Mouse (Mus musculus) CH12F3 (cell line): ENCODE measurements around the gene Ddah1.

ENCODE experiments used
- in situ Hi-C: fragments of 300-500 bp; cut with MboI; formaldehyde crosslinking; loops from 2 replicates; pipeline ENCODE4 v1.14.3; 2020; ENCODE audit warnings: low sequenced_read_pairs

Ddah1 gene

DNA sequence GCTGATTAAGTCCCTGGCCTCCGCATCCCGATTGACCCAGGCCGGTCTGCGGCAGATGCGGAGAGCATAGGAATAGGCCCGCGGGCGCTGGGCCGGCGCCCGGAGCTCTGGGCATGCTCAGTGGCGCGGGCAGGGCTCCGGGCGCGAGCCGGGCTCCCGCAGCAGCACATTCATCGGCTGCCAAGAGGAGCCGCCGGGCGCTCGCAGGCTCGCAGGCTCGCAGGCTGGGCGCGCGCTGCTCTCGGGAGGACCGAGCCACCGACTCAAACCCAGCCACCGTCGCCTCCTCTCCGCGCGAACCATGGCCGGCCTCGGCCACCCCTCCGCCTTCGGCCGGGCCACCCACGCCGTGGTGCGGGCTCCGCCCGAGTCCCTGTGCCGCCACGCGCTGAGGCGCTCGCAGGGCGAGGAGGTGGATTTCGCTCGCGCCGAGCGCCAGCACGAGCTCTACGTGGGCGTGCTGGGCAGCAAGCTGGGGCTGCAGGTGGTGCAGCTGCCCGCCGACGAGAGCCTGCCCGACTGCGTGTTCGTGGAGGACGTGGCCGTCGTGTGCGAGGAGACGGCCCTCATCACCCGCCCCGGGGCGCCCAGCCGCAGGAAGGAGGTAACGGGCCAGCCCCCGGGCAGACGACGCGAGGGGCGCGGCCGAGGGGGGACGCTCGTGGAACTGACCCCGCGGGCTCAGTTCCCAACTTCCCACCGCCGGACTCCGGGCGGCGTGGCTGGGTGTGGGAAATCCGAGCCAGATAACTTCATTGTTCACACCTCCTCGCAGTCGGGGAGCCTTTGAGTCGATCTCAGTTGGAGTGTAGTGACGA is at the start of gene Ddah1:
Gene Ddah1 (plus strand): TSS at position 115 of the 818 bp plus-strand sequence.
- in situ Hi-C loops: no loop called here

DNA sequence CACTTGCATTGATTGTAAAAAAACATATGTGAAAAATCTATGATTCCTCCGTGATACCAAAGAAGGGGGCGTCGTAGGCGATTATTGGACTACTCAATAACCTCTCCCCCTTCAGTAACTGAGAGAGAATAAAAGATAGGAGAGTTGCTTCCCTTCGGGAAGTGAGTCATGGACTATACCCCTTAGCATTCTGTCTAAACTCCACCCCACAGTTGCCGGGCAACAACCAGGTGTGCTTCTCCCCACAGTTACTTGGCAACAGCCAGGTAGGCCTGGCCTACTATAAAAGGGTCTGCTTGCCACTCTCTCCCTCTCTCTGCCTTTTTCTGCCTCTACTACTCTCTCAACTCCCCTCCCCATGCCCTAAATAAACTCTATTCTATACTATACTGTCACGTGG is 42.6 kb upstream of the Ddah1 start:
- in situ Hi-C loops: no loop called here

DNA sequence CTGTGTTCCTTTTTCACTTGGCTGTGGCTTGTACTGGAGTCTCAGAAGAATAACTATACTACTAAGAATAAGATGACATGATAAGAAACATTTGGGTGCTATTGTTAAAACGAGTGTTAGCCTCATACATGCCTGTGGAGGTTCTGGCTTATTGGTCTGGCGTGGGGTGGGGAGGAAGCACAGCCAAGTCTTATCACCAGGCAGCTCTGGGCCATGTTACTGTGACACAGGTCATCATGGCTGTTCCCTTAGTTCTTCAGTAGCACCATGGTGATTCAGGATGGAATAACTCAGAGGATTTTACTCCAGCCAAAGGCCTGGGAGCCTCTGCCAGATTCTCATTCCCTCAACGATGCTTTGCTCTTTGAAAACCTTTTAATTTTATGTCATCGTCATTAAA is 38.8 kb upstream of the Ddah1 start:
- in situ Hi-C loops: no loop called here

DNA sequence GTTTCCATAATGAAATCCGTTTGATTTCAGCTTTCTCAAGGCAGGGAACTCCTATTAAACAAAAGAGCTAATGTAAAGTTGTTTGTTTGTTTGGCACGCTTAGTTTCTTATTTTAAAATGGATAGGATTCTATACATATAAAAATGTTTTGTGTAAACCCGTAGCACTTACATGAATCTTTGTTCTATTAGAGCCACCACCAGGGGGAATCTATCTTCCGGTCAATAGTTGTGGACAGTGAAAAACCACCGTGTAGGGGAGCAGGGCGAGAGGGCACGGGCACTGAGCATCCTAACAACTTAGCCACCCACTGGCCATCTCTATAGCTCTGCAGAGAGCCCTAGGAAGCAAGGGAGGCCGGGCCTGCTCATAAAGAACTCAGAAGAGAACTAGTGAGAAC is 33.4 kb upstream of the Ddah1 start:
- in situ Hi-C loops: no loop called here

DNA sequence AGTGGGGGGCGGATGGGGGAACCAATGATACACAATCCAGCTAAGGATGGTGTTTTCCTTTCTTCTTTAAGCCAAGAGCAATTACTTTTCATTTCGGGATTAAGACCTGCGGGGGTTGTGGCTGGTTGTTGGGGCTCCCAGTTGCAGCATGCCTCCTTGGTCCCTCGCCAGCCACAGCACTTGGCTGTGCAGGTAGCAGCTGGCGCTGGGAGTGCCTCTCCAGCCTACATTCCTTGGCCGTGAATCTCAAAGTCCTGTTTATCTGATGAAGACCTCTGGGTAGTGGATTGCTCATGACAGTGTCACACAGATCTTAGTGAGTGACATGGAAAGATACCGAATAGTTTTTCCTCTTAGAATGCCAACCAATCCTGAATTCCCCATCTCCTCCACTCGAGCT is 30.1 kb upstream of the Ddah1 start:
- in situ Hi-C loops: no loop called here

DNA sequence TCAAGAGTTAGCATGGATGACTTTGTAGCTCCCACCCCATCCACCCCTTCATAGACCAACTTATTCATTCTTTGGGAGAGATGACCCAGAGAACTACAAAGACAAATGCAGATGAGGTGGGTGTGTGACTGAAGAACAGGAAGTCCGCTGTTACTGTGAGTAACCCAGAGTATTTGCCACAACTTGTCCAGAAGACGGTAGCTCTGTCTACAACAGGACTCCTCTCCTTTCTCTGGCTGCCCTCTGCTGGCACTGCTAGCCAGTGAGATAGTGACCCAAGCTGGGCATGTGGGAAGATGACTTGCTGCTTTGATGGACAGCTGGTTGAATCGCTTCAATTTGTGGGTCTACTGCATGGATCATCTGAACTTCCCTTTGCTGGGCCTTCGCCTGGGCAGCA is 28.9 kb upstream of the Ddah1 start:
- in situ Hi-C loops: no loop called here

DNA sequence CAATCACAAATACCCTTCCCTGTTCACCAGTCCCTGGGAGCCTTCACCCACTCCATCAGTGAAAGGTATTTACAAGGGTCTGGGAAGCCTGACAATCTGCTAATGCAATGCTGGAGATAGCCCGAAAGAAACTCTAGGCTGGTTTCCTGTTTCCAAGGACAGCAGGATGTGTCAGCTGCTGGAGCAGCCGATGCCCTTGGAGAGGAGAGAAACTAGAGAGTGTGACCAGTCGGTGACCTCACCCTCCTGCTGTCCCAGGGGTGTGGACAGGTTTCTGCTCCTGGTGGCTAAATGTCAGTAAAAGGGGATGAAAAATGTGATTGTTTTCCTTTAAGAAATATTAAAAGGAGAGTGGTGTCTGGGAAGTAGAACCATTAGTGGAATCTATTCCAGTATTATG is 28.4 kb upstream of the Ddah1 start:
- in situ Hi-C loops: no loop called here

DNA sequence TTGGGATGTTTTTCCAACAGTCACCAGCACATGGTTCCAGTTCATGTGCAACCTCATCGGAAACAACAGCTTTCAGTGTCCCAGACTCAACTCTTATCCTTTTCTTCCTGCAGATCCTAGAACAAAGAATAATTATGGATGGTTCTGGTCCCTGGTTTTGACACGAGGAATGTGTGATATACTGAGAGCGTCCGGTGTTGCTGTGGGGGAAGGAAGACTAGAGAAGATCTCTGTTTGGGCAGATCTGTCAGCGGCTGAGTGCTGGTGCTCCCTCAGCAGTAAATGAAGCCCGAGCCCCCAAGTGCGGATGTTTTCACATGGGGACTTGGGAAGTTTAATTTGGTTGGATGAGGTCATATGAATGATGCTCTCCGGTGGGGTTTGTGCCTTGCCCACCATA is 23.6 kb upstream of the Ddah1 start:
- in situ Hi-C loops: no loop called here

DNA sequence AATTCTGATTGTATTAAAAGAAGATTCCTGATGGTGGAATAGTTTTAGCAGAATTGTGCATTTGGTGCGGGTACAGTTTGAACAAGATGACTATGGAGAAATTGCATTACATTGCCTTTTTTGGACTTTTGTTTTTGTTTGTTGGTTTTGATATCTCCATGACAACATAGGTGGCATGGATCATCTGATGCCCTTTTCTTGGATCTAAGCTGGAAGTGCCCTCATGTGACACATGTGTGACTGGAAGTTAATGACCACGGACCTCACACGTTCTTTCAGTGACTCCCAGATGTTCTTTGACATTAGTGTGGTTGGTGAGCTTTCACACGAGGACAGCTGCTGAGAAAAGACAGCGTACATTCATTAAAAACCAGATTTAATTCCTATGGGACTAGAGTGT is 21.9 kb upstream of the Ddah1 start:
- in situ Hi-C loops: no loop called here

DNA sequence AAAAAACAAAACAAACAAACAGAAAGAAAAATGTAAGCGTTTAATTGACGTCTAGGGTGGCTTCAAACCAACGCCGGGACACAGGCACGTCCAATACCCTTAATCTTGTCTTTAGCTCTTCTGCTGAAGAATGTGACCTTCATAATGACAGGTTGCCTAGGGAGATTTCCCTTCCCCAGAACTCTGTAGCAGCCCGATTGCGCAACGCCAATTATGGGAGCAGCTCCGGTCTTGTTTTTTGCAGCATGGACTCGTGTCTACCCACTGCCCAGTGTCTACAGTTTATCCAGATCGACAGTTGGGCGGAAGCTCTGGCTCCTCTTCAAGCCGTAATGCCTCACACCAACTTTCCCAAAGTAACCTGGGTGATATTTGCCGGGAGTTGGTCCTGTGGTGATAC is 19.8 kb upstream of the Ddah1 start:
- in situ Hi-C loops: no loop called here

DNA sequence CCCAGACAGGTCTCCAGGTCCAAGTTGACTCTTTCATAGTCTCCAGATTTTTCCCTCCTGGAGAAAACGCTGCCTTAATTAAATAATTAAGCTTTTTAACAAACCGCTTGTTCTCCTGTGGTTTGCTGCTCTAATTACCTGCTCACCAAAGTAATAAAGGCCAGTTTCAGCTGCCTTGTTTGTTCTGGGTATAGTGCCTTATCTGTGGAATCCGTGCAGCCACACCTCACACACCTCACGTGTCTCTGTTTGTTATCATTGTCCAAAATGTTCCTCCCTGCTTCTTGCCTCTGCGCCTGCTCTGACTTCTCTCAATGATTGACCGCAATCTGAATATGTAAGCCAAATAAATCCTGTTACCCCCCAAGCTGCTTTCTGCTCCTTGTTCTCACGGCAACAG is 18.6 kb upstream of the Ddah1 start:
- in situ Hi-C loops: no loop called here

DNA sequence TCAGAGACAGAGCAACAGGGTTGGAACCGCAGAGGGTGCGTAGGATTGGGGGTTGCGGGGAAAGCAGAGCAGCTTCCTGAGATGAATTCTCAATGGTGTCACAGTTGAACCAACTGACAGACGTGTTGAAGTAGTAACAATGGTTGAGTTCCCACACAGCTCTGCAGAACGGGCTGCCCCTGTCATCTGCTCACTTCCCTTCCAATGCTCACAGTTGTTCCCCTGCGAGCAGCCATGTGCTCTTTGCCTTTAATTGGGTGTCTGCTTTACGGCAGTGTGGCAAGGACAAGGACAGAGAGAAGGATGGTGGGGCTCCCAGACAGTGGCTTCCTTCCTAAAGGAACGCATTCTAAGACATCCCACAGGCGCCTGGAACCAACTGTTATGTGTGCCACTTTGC is 15.4 kb upstream of the Ddah1 start:
- in situ Hi-C loops: no loop called here

DNA sequence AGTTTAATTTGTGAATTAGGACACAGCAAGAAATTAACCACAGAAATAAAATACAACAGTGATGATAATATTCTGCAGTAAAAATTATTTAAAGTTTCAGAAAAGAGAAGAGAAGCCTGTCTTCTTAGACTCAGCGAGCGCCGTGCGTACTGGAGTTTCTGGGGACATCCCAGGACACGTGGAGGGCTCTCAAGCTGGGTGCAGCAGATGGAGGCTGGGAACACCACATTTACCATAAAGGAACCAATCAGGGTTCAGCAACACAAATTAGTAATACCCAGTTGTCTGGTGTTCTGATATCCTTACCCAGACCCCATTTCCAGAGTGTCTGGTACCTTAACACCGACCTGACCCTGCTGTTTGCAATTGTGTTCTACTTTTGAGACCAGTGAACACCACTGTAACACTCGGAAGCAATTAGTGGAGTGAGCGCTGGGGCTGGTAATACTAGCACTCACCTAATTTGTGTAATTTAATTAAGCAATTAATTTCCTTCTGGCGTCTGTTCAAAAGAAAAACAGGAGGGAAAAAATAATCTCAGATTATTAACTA is 14.9 kb upstream of the Ddah1 start:
- in situ Hi-C loops: no loop called here

DNA sequence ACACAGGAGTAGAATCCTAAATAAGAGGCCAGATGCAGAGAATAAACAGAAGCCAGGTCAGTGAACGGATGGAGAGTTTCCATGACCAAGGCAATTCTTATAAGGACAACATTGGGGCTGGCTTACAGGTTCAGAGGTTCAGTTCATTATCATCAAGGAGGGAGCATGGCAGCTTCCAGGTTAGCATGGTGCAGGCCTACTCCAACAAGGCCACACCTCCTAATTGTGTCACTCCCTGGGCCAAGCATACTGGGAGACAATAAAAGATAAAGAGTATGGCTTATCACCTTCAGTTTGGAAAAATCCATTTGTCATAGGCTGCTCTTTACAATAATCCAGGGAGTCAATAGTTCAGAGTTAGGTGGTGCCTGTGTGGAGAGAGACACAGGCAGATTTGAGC is 9.8 kb upstream of the Ddah1 start:
- in situ Hi-C loops: no loop called here

DNA sequence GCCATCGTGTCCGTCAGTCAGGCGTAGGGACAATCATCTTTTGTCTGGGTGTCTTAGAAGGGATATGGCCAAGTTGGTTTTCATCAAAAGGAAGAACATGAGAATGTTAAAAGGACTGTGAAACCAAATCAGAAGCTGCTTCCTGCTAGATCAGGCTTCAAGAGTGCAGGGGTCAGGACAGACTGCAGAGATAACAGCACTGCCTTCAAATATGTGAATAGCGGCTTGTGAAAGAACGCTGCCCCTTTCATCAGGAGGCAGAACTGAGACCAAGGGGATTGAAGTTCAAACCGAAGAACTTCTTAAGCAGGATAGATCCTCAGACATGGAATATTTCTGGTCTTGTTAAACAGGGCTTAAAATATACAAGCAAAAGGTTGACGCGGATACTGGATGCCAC is 2.0 kb upstream of the Ddah1 start:
- in situ Hi-C loops: no loop called here

DNA sequence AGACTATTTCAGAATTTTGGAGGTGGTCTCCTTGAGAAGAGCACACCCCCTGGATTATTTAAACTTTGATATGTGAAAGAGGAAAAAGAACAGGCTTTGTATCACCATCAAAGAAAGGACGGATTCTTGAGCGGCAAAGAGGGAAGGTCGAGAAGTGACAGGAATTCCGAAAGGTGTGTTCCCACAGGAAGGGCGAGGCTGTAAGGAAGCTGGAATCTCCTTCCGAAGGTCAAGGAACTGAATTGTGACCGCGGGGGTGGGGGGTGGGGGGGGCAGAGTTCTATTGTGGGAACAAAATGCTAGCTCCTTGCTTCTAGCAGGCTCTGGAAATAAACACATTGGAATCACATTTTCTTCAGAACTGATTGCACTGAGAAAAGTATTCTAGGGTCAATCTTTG is 1.3 kb upstream of the Ddah1 start:
- in situ Hi-C loops: no loop called here

DNA sequence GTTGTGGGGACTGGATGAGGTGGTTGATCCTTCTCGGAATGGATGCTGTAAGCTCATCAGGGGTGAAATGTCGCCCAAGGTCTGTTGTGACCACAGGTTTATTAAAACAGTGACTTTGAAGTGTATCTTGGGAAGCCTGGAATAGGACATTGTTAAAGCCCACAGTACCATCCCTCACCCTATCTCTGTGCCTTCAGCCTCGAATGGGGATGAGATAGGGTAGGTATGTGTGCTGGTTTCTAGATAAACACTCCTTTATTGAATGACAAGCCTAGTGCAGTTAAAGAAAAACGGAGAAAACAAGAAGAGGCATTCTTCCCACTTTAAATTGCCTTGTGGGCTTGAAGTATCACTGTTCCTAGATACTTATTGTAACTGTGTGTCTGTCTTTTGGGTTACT is 631 bp upstream of the Ddah1 start:
- in situ Hi-C loops: no loop called here

DNA sequence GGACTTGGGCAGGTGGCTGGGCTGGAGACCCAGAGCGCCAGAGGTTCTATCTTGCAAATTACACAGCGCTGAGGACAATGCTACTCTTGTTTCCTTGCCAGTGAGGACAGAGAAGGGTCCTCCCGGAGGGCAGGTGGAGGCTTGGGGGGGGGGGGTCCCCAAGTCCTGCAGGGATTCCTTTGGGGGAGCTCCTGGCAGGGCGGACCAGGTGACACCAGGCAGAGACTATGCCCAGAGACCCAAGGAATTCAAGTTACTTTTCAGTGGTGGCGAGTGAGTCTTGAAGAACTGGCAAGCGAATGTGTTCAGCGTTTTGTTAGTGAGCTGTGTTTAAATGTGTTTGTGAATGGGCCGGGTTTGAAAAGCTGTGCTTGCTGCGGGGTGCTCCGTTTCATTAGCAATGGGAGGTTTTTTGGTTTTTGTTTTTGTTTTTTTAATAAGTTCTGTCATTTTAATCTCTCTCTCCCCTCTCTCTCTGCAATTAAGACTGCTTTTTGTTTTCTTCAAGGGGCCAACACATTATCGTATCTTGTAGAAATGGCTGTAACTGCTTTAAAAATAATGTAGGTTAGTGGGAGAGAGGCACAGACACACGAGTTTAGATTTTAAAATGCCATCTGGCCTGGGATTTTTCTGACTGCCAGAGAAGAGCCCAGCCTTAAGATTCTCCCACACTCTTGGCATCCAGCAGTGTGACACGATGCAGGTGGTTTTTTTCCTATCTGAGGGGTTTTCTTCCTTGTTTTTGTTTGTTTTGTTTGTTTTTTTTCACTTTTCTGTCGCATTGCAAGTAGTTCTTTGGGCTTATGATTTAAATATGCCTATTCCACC is 1.1 kb downstream of the Ddah1 start:
- in situ Hi-C loops: no loop called here

DNA sequence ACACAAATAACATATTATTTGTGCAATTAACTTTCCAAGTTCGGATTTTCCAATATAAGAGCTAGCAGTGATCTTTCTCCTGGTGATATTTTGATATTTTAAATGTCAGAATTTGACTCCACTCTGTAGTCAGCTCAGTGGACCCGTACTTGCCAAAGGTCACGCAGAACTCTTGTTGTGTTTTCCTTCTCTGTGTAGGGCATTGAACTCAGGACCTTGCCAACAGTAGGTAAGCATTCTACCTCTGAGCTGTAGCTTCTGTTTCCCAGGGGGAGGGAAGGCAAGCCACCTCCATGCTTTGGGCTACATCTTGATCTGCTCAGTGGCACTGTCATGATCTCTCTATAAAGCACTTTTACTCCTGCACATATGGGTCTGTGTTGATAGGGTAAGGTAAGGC is 2.1 kb downstream of the Ddah1 start:
- in situ Hi-C loops: no loop called here

DNA sequence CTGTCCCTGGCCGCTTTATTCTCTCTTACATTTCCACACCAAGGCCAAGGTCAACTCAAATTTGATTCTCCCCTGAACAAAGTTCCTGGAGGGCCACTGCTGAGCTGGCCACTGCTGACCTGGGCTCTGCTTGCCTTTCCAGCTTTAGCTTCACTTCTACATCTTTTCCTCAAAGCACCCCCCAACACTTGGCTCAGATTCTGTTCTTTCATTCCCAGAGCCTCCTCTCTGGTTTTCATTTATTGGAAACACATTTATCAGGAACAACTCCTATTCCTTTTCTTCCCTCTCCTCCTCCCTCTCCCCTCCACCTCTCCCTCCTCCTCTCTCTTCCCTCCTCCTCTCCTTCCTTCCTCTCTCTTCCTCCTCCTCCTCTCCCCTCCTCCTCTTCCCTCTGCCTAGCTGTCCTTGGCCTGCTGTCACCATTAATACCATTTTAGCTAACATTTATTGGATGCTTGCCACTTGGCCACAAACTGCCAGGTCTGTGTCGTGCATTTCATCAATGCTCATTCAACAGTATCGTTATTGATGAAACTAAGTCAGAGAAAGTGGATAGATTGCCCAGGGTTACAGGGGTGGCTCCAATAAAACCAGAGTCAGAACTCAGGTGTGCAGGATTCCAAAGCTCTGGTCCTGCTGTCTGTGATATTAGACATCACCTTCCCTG is 3.2 kb downstream of the Ddah1 start:
- in situ Hi-C loops: no loop called here

DNA sequence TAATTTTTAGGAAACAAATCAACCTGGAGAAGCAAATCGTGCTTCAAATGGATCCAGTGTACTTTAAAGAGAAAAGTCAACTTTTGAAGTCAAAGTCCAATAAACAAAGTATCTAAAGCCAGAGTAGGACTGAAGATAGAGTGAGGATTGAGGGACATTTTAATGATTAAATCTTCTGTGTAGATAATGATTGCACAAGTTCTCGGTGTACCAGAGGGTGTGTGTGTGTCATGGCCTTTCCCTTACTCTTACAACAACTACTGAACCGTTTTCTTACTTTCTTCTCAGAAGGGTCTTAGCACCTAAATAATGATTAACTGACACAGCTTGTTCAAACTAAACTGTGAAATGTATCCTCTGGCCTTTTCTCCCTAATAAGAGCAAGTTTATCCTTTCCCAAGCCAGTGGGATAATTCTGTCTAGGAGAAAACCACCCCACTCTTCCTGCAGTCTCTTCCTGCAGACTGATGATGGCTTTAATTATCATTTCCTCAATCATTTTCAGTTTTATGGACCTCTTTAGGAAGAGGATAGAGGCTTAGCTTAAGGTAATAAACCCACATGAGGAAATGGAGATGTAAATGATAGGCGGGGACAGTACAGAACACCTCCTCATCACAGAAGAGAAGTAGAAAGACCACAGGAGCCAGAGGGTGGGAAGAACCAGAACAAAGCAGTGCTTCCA is 4.6 kb downstream of the Ddah1 start:
- in situ Hi-C loops: no loop called here
